Mouse (Mus musculus): Measurements from ENCODE around the gene Vwa7. TPM values are rescaled to one million over a fixed set of nuclear protein-coding genes. Genes with fewer than 3 reads are reported as not detected.

The Vwa7 gene
- polyA plus RNA-seq (2012) = 0.24 and 0.38 TPM in 2 replicates

DNA sequence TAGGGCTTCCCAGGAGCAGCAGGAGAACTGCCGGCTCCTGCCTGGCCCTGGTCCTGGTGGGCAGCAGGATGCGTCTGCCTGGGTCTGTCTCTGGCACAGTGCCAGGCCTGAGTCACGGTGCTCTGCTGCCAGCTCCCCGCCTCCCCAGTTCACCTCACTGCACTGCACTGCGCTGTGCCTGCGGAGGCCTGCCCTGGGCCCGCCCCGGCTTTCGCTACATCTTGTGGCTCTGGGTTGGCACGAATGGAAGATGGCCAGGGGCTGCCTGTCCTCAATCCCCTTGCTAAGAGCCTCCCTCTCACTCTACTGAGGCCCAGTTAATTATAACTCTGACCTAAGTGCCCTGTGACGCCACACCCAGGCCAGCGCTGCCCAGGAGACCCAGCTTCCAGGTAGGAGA, at the start of gene Vwa7:
Vwa7 (plus strand) TSS at position 204 of the 400 bp plus-strand sequence.

DNA sequence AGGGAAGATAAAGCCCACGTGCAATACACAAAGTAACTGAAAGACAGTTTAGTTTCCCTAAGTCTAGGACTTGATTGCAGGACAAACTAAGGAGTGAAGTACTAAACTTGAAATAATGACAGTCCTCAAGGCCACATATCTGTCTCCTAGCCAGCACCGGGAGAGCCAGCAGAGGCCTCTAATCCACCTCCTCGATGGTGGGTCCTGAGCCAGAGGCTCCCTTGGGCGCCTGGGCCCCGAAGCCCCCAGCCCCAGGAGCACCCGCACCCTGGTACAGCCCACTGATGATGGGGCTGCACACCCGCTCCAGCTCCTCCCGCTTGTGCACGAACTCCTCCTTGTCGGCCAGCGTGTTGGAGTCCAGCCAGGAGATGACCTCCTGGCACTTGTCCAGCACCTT, 46.6 kb upstream of the Vwa7 start, which contains the start of gene Gm20481:
Gm20481 (plus strand) TSS at position 91 of the 400 bp plus-strand sequence.

DNA sequence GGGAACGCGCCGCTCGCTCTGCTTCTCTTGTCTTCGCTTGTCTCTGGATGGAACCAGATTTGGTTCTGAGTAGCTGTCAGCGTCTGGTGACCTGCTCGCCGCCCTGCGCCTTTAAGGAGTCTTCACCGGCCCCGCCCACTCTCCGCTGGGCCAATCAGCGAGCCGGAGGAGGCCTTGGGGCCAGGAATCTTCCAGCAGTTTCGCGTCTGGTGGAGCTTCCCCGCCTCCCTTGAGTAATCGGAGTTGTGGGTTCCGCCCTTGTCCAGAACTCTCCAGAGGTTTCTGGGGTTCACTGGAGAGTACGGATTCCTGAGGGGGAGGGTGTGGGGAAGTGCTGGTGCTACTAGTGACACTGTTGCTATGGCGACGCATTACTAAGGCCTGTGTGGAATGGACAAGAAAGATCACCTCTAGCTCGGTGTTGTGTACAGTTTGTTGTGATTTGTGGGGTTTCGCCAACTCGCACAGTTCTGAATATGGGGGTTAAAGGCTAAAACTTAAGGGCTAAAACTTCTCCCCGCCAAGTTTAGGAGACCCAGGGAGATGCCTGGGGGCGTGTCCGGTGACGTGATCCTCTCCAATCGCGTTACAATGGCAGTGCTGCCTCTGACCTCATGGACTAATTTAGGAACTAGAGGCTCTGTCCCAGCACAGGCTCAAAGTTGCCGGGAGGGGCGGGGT, 44.2 kb upstream of the Vwa7 start, which contains the start of the genes Hspa1a and Hspa1l:
Hspa1a (minus strand) TSS at position 88 of the 681 bp plus-strand sequence.
Hspa1l (plus strand) TSS at position 635 of the 681 bp plus-strand sequence.

DNA sequence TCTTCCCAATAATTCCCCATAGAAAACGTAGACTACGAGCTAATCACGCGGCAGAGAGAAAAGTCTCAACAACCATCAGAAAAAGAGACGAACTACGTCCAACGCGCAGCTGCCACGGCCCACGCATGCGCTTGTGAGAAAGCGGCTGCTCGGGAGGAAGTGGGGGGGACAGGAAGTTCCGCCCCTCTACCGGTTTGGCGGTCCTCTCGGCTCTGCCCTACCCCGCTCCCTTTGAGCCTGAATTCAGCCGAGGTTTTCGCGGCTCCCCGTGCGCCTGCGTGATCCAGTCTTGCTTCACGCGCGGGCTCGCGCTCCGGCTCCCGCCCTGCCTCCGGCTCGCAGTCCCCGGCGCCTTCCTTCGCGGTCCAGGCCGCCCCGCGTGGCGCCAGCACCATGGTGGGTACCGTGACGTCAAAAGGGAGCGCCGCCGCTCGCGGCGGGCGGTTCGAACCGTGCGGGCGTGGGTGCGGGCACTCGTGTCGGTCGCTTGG, 34.6 kb upstream of the Vwa7 start, which contains the start of gene Lsm2:
Lsm2 (plus strand) TSS at position 173 of the 491 bp plus-strand sequence.

DNA sequence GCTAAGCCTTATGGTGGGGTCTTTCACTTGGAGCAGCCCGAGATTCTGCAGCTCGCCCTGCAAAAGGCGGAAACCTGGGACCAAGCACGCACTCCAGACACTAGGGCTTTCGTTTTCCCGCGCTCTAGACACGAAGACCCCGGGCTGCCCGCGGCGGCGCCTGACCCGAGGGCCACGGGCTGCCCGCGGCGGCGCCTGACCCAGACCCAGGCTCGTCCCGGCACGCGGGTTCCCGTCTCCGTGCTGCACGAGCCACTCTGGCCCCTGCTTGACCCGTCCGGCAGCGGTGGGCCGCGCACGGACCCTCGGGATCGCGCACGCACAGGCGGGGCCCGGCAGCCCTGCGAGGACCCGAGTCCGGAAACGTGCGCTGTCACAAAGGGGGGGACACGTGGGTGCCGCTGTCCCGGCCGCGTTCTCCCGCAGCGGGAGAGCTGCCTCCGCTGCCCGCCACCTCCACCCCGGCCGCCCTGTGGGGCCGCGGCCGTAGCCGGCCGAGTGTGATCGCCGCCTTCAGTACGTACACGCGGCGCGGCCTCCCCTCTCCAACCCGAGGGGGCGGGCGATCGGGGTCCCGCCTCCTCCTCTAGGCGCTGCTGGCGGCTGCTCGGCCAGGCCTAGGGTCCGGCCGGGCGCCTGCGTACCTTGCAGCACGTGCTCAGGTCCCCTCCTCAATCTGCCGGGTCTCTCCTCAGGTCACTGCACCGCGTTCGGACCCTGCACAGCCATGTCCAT, 15.5 kb upstream of the Vwa7 start, which contains the start of gene Vars:
Vars (plus strand) TSS at position 271 of the 735 bp plus-strand sequence.

DNA sequence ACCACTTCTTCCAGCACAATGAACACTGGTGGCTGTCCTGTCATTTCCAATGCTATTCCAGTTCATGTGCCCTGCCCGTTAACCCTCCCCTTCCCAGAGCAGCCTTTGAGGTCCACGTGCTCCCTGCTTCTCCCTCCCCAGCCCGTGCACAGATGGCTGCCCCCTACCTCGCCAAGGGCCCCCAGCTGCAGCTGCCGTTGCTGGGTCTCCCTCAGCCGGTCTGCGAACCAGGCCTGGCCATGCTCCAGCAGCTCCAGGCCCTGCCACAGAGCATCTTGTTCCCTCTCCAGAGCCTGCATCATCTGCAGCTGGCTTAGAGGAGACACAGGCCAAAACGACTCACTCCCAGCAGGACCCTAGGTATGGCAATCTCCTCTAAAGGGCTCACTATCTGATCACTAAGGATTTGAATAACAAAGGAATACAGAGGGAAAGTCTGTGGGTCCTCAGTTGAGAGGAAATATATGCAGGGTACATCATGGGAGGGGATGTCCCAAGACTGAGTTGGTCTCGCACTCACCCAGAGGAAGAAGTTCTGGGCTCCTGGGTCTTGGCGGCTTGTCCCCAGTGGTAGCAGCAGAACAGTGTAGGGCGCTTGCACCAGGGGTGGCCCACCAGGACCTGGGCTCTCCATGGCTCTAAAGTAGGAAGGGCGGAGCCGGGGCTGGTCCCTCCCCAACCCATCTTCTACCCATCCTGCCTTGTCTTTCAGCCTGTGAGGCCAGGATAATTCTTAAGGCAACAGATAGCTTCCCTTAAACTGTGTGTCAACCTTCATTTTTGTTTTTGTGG, 11.1 kb downstream of the Vwa7 start, which contains the start of gene Sapcd1:
Sapcd1 (minus strand) TSS at position 740 of the 792 bp plus-strand sequence.

DNA sequence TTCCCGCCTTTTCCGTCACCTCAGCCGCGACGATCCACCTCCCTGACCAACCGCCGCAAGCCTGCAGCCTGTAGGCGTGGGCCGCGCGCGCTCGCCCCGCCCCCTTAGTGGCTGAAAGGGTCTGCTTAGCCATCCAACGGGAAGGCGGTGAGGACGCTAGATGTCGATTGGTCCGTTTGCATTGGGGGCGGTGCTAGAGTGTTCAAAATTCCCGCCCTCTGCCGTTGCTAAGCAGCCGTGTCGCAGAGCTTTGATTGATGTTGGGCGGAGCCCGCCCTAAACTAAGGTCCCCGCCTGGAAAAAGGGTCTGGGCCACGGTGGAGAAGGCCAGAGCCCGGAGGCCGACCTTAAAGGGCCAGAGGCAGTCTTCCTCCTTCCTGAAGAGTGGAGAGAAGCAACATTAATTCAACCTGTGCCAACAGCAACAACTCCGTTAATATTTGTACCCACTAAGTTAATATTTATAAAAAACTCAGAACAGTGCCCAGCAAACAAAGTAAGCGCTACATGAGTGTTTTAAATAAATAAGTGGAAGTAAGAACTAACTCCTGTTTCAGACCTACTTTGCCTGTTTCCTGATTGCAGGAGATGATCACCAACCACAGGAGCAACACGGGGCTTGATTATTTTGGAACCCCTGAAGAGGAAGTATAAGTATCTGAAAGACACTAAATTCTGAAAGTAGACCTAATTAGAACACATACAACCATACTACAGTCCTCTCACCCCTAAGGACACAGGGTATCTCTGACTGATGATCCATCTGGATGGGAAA, 30.5 kb downstream of the Vwa7 start, which contains the start of gene Msh5:
Msh5 (minus strand) TSS at position 65 of the 775 bp plus-strand sequence.

DNA sequence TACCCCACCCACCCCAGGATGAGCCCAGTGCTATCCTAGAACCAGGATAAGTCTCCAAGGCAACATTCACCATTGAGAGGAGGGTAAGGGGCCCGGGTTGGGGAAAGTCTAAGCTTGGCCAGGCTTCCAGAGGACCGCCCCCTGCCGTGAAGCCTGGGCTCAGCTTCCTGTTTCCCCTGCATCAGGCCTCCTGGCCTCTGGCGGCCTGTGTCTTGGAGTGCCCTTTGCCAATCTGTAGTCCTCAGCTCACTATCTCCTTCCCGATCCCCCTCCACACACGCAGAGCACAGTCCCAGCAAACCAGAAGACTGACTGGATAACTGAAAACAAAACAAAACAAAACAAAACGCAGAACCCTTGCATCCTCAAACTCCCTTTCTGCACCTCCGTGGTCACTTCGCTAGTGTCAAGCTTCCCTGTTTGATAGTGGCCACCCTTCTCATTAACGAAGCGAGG, 33.2 kb downstream of the Vwa7 start, which contains the start of gene Clic1:
Clic1 (plus strand) TSS at position 406 of the 456 bp plus-strand sequence.

DNA sequence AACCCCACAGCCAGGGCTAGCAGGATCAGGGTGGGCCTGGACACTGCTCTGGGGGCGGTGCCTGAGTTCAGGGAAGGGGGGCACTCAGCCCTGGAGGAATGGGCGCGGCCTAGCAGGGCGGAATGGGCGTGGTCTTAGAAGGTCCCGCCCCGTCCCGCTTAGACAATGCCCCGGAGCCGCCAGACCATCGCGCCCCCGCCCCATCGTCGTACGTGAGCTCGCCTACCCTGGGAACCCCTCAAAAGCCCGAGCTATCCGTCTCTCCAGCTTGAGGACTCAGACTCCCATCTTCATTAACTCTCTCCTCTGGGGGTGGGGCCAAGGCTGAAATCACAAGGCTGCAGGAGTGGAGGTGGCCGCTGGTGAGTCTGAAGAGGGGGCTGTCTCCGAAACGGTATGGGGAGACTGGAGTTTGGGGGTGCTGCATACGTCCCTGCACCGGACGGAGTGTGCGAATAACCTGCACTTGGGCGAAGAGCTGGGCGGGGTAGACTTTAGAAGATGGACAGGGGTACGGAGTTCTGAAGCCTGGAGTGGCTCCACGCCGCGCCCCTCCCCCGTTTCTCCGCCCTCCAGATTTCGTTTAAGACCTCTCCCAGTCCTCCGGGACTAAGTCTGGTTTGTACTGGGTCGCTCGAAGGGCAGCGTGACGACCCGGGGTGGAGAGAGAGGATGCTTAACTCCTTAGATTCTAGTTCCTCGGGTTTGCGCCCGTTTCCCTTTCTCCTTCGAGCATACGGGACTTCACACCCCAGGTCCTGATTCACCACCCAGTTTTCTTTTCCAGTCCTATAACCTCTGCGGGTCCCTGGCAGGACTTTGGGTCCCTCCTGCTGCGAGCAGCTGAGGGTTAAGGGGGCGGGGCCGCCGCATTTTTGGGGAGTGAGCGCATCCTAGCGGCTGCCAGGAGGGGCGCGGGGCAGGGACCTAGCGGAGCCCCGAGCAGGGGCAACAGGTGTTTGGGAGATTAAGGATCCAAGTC, 42.8 kb downstream of the Vwa7 start, which contains the start of gene Ddah2:
Ddah2 (plus strand) TSS at position 125 of the 982 bp plus-strand sequence.

DNA sequence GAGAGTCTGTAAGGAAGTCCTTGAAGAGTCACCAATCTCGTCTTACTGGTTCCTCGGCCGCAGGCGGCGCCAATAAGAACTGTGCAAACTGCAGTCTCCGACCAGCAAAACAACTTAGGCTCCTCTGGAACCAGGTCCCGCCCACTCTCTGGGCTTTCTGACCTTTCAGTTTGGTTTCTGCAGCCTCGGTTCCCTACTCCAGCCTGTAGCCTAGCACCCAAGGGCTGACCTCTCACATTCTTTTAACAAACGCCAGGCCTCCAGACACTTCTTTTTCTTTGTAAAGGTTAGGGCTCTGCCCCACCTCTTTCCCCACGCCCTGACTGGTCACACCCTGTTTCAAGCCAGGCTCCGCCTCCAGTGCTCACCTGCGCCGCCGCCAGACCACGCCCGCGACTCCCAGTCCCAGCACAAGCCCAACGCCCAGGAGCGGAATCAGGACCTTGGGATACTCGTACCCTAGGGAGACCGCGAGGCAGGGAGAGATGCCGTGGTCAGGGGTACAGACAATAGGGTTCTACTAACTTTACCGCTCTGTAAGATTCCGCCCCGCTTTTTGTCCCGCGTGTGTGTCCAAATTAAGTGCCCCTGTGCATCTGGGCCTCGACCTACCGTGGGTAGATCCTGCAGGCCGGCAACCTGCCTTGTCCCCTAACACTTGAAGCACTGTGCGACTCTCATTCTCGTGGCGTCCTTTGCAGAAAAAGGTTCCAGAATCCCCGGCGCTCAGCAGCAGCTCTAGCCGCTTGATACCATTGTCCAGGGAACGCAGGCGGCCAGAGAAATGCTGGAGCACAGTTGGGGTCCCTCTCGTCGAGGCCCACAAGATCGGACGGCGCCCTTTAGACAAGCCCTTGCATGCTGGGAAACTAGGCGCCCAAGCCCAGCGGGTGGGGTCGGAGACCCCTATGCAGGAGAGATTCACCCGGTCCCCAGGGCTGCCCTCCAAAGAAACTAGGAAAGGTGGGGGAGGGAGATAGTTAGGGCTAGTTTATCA, 48.9 kb downstream of the Vwa7 start, which contains the start of gene Ly6g6c:
Ly6g6c (plus strand) TSS at position 438 of the 997 bp plus-strand sequence.

DNA sequence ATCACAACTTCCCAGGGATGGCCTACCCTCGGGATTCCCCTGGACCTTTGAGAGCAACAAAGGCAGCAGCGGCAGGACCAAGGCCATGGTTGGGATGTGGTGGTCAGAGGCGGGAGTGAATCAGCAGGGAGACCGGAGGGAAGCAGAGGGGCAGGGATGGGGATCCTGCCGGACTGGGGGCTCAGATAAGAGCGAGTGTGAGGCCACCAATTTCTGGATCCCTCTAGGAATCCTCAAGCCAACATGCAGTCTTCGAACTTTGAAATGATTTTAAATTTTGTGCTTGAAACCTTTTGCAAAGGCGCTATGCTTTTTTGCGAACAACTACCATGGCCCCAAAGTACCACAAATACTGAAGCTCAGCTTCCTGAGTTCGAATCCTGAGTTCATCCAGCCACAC, 49.7 kb downstream of the Vwa7 start, which contains the start of gene Mpig6b:
Mpig6b (minus strand) TSS at position 101 of the 400 bp plus-strand sequence.

Other genes with a start within 250 kb of the Vwa7 start
- not detected in 2 replicates for gene Cyp21a1, start 212.0 kb upstream of the Vwa7 start, polyA plus RNA-seq (2012)
- gene Stk19, start 179.6 kb upstream of the Vwa7 start, polyA plus RNA-seq (2012) = 65.1 and 75.3 TPM in 2 replicates
- 106 TPM in 2 replicates for gene Dxo, start 179.6 kb upstream of the Vwa7 start, polyA plus RNA-seq (2012)
- 63.8 and 69.0 TPM in 2 replicates for gene Skiv2l, start 166.4 kb upstream of the Vwa7 start, polyA plus RNA-seq (2012)
- gene Nelfe, start 166.2 kb upstream of the Vwa7 start, polyA plus RNA-seq (2012) = 308 and 315 TPM in 2 replicates
- 0.13 TPM in 1 of 2 replicates, not detected in the other for gene Cfb, start 154.1 kb upstream of the Vwa7 start, polyA plus RNA-seq (2012)
- 51.5 and 66.6 TPM in 2 replicates for gene Zbtb12, start 137.1 kb upstream of the Vwa7 start, polyA plus RNA-seq (2012)
- not detected in 2 replicates for gene Gm20547, start 134.5 kb upstream of the Vwa7 start, polyA plus RNA-seq (2012)
- 2.0 and 2.3 TPM in 2 replicates for gene C2, start 118.3 kb upstream of the Vwa7 start, polyA plus RNA-seq (2012)
- 441 and 469 TPM in 2 replicates for gene Ehmt2, start 118.1 kb upstream of the Vwa7 start, polyA plus RNA-seq (2012)
- gene Slc44a4, start 102.1 kb upstream of the Vwa7 start, polyA plus RNA-seq (2012) = not detected in 2 replicates
- gene Neu1, start 85.3 kb upstream of the Vwa7 start, polyA plus RNA-seq (2012) = 52.4 and 79.9 TPM in 2 replicates
- gene Hspa1b, start 57.3 kb upstream of the Vwa7 start, polyA plus RNA-seq (2012) = 425 and 1,961 TPM in 2 replicates
- 0.52 TPM in 1 of 2 replicates, not detected in the other for gene Gm20481, start 46.7 kb upstream of the Vwa7 start, polyA plus RNA-seq (2012)
- 239 and 1,296 TPM in 2 replicates for gene Hspa1a, start 44.4 kb upstream of the Vwa7 start, polyA plus RNA-seq (2012)
- gene Hspa1l, start 43.9 kb upstream of the Vwa7 start, polyA plus RNA-seq (2012) = 0.06 TPM in 1 of 2 replicates, not detected in the other
- gene Lsm2, start 34.7 kb upstream of the Vwa7 start, polyA plus RNA-seq (2012) = 154 and 167 TPM in 2 replicates
- 841 and 875 TPM in 2 replicates for gene Vars, start 15.6 kb upstream of the Vwa7 start, polyA plus RNA-seq (2012)
- gene Sapcd1, start 11.4 kb downstream of the Vwa7 start, polyA plus RNA-seq (2012) = 6.0 and 11.9 TPM in 2 replicates
- gene Msh5, start 30.2 kb downstream of the Vwa7 start, polyA plus RNA-seq (2012) = 3.4 and 5.4 TPM in 2 replicates
- gene Clic1, start 33.4 kb downstream of the Vwa7 start, polyA plus RNA-seq (2012) = 109 and 129 TPM in 2 replicates
- 33.8 and 58.4 TPM in 2 replicates for gene Ddah2, start 42.5 kb downstream of the Vwa7 start, polyA plus RNA-seq (2012)
- gene Ly6g6c, start 48.8 kb downstream of the Vwa7 start, polyA plus RNA-seq (2012) = 0.09 TPM in 1 of 2 replicates, not detected in the other
- 0.04 TPM in 1 of 2 replicates, not detected in the other for gene Mpig6b, start 49.6 kb downstream of the Vwa7 start, polyA plus RNA-seq (2012)
- not detected in 2 replicates for gene Ly6g6e, start 60.3 kb downstream of the Vwa7 start, polyA plus RNA-seq (2012)
- 0.26 TPM in 1 of 2 replicates, not detected in the other for gene Ly6g6d, start 61.5 kb downstream of the Vwa7 start, polyA plus RNA-seq (2012)
- 0.06 and 0.28 TPM in 2 replicates for gene Ly6g6f, start 69.0 kb downstream of the Vwa7 start, polyA plus RNA-seq (2012)
- gene Abhd16a, start 72.7 kb downstream of the Vwa7 start, polyA plus RNA-seq (2012) = 118 and 123 TPM in 2 replicates
- not detected in 2 replicates for gene Ly6g5c, start 91.7 kb downstream of the Vwa7 start, polyA plus RNA-seq (2012)
- gene Ly6g5b, start 98.8 kb downstream of the Vwa7 start, polyA plus RNA-seq (2012) = 0.45 and 0.69 TPM in 2 replicates
- 73.8 and 84.9 TPM in 2 replicates for gene Gpank1, start 104.9 kb downstream of the Vwa7 start, polyA plus RNA-seq (2012)
- gene Csnk2b, start 105.5 kb downstream of the Vwa7 start, polyA plus RNA-seq (2012) = 77.7 and 78.6 TPM in 2 replicates
- gene D17H6S53E, start 109.8 kb downstream of the Vwa7 start, polyA plus RNA-seq (2012) = 4.1 and 4.4 TPM in 2 replicates
- 0.37 and 0.84 TPM in 2 replicates for gene Apom, start 115.5 kb downstream of the Vwa7 start, polyA plus RNA-seq (2012)
- gene Bag6, start 118.6 kb downstream of the Vwa7 start, polyA plus RNA-seq (2012) = 683 and 812 TPM in 2 replicates
- 1,479 and 1,500 TPM in 2 replicates for gene Prrc2a, start 148.3 kb downstream of the Vwa7 start, polyA plus RNA-seq (2012)
- gene Aif1, start 159.5 kb downstream of the Vwa7 start, polyA plus RNA-seq (2012) = 3.5 and 4.0 TPM in 2 replicates
- 3.8 and 6.6 TPM in 2 replicates for gene Lst1, start 171.9 kb downstream of the Vwa7 start, polyA plus RNA-seq (2012)
- 14.0 and 15.6 TPM in 2 replicates for gene Ltb, start 177.9 kb downstream of the Vwa7 start, polyA plus RNA-seq (2012)
- 12.8 and 21.1 TPM in 2 replicates for gene Tnf, start 185.4 kb downstream of the Vwa7 start, polyA plus RNA-seq (2012)
- 0.10 and 0.22 TPM in 2 replicates for gene Lta, start 188.8 kb downstream of the Vwa7 start, polyA plus RNA-seq (2012)
- not detected in 2 replicates for gene Gm16181, start 204.3 kb downstream of the Vwa7 start, polyA plus RNA-seq (2012)
- 5.5 and 9.2 TPM in 2 replicates for gene Atp6v1g2, start 217.1 kb downstream of the Vwa7 start, polyA plus RNA-seq (2012)
- gene Nfkbil1, start 219.2 kb downstream of the Vwa7 start, polyA plus RNA-seq (2012) = 42.2 and 43.8 TPM in 2 replicates
- 404 and 440 TPM in 2 replicates for gene Ddx39b, start 225.2 kb downstream of the Vwa7 start, polyA plus RNA-seq (2012)
- 854 and 953 TPM in 2 replicates for gene H2-D1, start 246.2 kb downstream of the Vwa7 start, polyA plus RNA-seq (2012)